Mouse (Mus musculus): ENCODE results near the gene Polg2. TPM values are rescaled to one million over a fixed set of nuclear protein-coding genes. Genes with fewer than 3 reads are reported as not detected.
"Not testable (repeated sequence)": the region's sequence is repeated elsewhere in the genome, so short reads cannot be mapped to it uniquely, and the experiment has no call there.

The Polg2 gene
- polyA plus RNA-seq, 1 experiment from 2014 or later: 7.9 TPM

- Histone ChIP-seq H3K4me1 (ENCODE audit: insufficient read depth) (peaks cover 17% of the 10 kb centered on the region), H3K4me3 (ENCODE audit: low read depth, low read length) (peak within 1 kb of the TSS; percentile 33), H3K36me3 (replicated peaks; ENCODE audit: insufficient read depth, low read length) (no peaks in the 10 kb centered on the region; the same call in 1 of the 2 replicates), H3K9ac (replicated peaks) (peak within 1 kb of the TSS; percentile 10), H3K27ac (ENCODE audit: low read depth) (peak within 1 kb of the TSS; percentile 82), H3K9me3 (ENCODE audit: low read length) (no peaks in the 10 kb centered on the region), H3K27me3 (ENCODE audit: insufficient read depth, low read length) (no peaks in the 10 kb centered on the region), H3K4me2 (ENCODE audit: low read depth, low read length) (peak within 1 kb of the TSS; percentile 56)
- 40% methylated on average over 13 of the region's 13 CpGs for WGBS (ENCODE audit: insufficient replicate concordance)
- no peak for DNase-seq
- peak; percentile 72 for ATAC-seq
- TF ChIP-seq CTCF (IDR thresholded peaks at IDR 0.05; ENCODE audit: low read depth): no peak
- no peak for TF ChIP-seq EP300 (IDR thresholded peaks at IDR 0.05; ENCODE audit: low read depth)
These were observed 29.1 kb downstream of the Polg2 start, which contains the start of gene Pecam1 for GRCm38 (mm10) chr11:106750121-106750751. Gene Pecam1 (minus strand): TSS chr11:106750628.

DNA sequence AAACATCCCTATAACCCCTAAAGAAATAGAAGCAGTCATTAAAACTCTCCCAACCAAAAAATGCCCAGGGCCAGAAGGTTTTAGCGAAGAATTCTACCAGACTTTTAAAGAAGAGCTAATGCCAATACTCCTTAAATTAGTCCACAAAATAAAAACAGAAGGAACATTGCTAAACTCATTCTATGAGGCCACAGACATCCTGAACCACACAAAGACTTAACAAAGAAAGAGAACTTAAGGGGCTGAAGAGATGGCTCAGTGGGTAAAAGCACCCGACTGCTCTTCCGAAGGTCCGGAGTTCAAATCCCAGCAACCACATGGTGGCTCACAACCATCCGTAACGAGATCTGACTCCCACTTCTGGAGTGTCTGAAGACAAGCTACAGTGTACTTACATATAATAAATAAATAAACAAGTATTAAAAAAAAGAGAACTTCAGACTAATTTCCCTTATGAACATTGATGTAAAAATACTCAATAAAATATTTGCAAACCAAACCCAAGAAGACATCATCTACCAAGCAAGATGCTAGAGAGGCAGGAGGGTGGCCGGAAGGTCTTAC is 29.7 kb downstream of the Polg2 start:
- H3K27ac ChIP-seq (ENCODE audit: low read depth): peak overlapping the region; percentile 82
- not testable (repeated sequence) for ATAC-seq
- H3K4me3 ChIP-seq (ENCODE audit: low read depth, low read length): peak overlapping the region; percentile 30

DNA sequence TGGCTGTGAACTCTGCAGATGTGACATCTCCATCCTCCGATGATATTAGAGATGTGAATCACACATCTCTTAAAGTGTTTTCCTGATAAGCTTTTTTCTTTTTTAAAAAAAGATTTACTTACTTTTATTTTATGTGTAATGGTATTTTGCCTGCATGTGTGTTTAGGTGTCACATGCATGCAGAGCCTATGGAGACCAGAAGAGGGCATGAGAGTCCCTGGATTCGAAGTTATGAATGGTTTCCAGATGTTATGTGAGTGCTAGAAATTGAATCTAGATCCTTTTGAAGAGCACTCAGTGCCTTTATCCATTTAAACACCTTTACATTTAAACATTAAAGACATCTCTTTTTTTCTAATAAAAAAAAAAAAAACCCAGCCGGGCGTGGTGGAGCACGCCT is 34.4 kb downstream of the Polg2 start:
- ATAC-seq: no peak

More for the DNA sequence above, 29.7 kb downstream of the Polg2 start:
- Histone ChIP-seq H3K4me1 (ENCODE audit: insufficient read depth) (peaks cover 17% of the 10 kb centered on the region), H3K4me2 (ENCODE audit: low read depth, low read length) (peak overlapping the region; percentile 56)
- not testable (repeated sequence) for H3K9ac ChIP-seq (replicated peaks); H3K27me3 ChIP-seq (ENCODE audit: insufficient read depth, low read length); H3K9me3 ChIP-seq (ENCODE audit: low read length); H3K36me3 ChIP-seq (replicated peaks; ENCODE audit: insufficient read depth, low read length); DNase-seq
- WGBS (ENCODE audit: insufficient replicate concordance): 72% methylated on average over 7 of the region's 7 CpGs

DNA sequence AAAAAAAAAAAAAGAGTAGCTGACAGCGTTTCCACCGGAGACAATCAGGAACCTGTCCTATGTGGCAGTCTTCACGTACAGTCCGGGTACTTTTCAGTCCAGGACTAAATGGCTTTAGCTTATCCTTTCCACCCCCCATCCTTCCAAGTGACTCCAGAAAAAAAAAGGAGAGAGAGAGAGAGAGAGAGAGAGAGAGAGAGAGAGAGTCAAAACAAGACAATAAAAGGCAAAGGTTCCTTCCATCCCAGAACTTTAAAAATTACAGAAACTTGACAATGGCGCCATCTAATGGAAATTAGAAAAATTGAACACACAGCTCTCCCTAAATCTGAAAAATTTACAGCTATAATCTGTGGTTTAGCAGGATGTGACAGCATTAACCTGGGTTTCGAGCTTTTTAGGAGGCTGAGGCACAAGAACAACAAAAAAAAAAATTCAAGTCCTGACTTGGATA is 36.9 kb downstream of the Polg2 start:
- H3K9me3 ChIP-seq (ENCODE audit: low read length): no peaks in the 10 kb centered on the region
- no peak overlapping the region for H3K27ac ChIP-seq (ENCODE audit: low read depth)
- TF ChIP-seq CTCF (IDR thresholded peaks at IDR 0.05; ENCODE audit: low read depth) (peak; percentile 62), EP300 (IDR thresholded peaks at IDR 0.05; ENCODE audit: low read depth) (no peak)
- H3K27me3 ChIP-seq (ENCODE audit: insufficient read depth, low read length): no peaks in the 10 kb centered on the region
- no peaks in the 10 kb centered on the region for H3K36me3 ChIP-seq (replicated peaks; ENCODE audit: insufficient read depth, low read length)
- 0 out of 2 replicates have a peak overlapping the region, but pooled peaks have one; percentile 4 for H3K4me2 ChIP-seq (ENCODE audit: low read depth, low read length)
- H3K4me1 ChIP-seq (ENCODE audit: insufficient read depth): no peaks in the 10 kb centered on the region
- no peak overlapping the region for H3K9ac ChIP-seq (replicated peaks)
- no peak overlapping the region for H3K4me3 ChIP-seq (ENCODE audit: low read depth, low read length)
- WGBS (ENCODE audit: insufficient replicate concordance): 46% methylated on average over 6 of the region's 6 CpGs
- ATAC-seq (no peak), DNase-seq (no peak)

More for the DNA sequence above, 34.4 kb downstream of the Polg2 start:
- peak; percentile 61 for TF ChIP-seq CTCF (IDR thresholded peaks at IDR 0.05; ENCODE audit: low read depth)
- TF ChIP-seq EP300 (IDR thresholded peaks at IDR 0.05; ENCODE audit: low read depth): no peak
- no peak overlapping the region for H3K4me3 ChIP-seq (ENCODE audit: low read depth, low read length)
- H3K4me2 ChIP-seq (ENCODE audit: low read depth, low read length): no peak overlapping the region
- no peaks in the 10 kb centered on the region for H3K27me3 ChIP-seq (ENCODE audit: insufficient read depth, low read length)
- H3K36me3 ChIP-seq (replicated peaks; ENCODE audit: insufficient read depth, low read length): no peaks in the 10 kb centered on the region
- WGBS (ENCODE audit: insufficient replicate concordance): 87% methylated on average over 5 of the region's 5 CpGs
- no peak overlapping the region for H3K27ac ChIP-seq (ENCODE audit: low read depth)
- H3K9ac ChIP-seq (replicated peaks): no peak overlapping the region
- no peak for DNase-seq
- no peaks in the 10 kb centered on the region for H3K9me3 ChIP-seq (ENCODE audit: low read length)
- H3K4me1 ChIP-seq (ENCODE audit: insufficient read depth): peaks cover under 1% of the 10 kb centered on the region; the same call in 1 of the 2 replicates

- Histone ChIP-seq H3K27me3 (ENCODE audit: insufficient read depth, low read length) (no peaks in the 10 kb centered on the region), H3K9me3 (ENCODE audit: low read length) (no peaks in the 10 kb centered on the region), H3K4me1 (ENCODE audit: insufficient read depth) (no peaks in the 10 kb centered on the region), H3K4me3 (ENCODE audit: low read depth, low read length) (no peak overlapping the region), H3K4me2 (ENCODE audit: low read depth, low read length) (no peak overlapping the region), H3K27ac (ENCODE audit: low read depth) (no peak overlapping the region), H3K36me3 (replicated peaks; ENCODE audit: insufficient read depth, low read length) (no peaks in the 10 kb centered on the region), H3K9ac (replicated peaks) (no peak overlapping the region)
- TF ChIP-seq CTCF (IDR thresholded peaks at IDR 0.05; ENCODE audit: low read depth) (no peak), EP300 (IDR thresholded peaks at IDR 0.05; ENCODE audit: low read depth) (no peak)
- DNase-seq: no peak
- no peak for ATAC-seq
- 83% methylated on average over 3 of the region's 3 CpGs for WGBS (ENCODE audit: insufficient replicate concordance)
These were observed 37.5 kb downstream of the Polg2 start for GRCm38 (mm10) chr11:106741826-106742225.

- Histone ChIP-seq H3K9ac (replicated peaks) (no peak overlapping the region), H3K27me3 (ENCODE audit: insufficient read depth, low read length) (no peaks in the 10 kb centered on the region), H3K36me3 (replicated peaks; ENCODE audit: insufficient read depth, low read length) (no peaks in the 10 kb centered on the region), H3K27ac (ENCODE audit: low read depth) (no peak overlapping the region), H3K9me3 (ENCODE audit: low read length) (no peaks in the 10 kb centered on the region), H3K4me3 (ENCODE audit: low read depth, low read length) (no peak overlapping the region), H3K4me1 (ENCODE audit: insufficient read depth) (no peaks in the 10 kb centered on the region), H3K4me2 (ENCODE audit: low read depth, low read length) (no peak overlapping the region)
- TF ChIP-seq EP300 (IDR thresholded peaks at IDR 0.05; ENCODE audit: low read depth): no peak
- no peak for TF ChIP-seq CTCF (IDR thresholded peaks at IDR 0.05; ENCODE audit: low read depth)
- no peak for DNase-seq
- ATAC-seq: peak; percentile 44; the same call in 1 of the 2 replicates
- 68% methylated on average over 6 of the region's 6 CpGs for WGBS (ENCODE audit: insufficient replicate concordance)
These were observed 38.1 kb downstream of the Polg2 start for GRCm38 (mm10) chr11:106741232-106741631.

DNA sequence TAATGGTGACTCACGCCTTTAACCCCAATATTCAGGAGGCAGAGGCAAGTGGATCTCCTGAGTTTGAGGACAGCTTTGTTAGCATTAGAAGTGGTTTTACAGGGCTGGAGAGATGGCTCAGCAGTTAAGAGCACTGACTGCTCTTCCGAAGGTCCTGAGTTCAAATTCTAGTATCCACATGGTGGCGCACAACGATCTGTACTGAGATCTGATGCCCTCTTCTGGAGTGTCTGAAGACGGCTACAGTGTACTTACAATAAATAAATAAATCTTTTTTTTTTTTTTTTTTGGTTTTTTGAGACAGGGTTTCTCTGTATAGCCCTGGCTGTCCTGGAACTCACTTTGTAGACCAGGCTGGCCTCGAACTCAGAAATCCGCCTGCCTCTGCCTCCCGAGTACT is 38.6 kb downstream of the Polg2 start:
- H3K4me1 ChIP-seq (ENCODE audit: insufficient read depth); H3K9ac ChIP-seq (replicated peaks); H3K4me3 ChIP-seq (ENCODE audit: low read depth, low read length); H3K9me3 ChIP-seq (ENCODE audit: low read length); DNase-seq; H3K36me3 ChIP-seq (replicated peaks; ENCODE audit: insufficient read depth, low read length); H3K4me2 ChIP-seq (ENCODE audit: low read depth, low read length); H3K27me3 ChIP-seq (ENCODE audit: insufficient read depth, low read length); H3K27ac ChIP-seq (ENCODE audit: low read depth); ATAC-seq: not testable (repeated sequence)
- WGBS (ENCODE audit: insufficient replicate concordance): 90% methylated on average over 8 of the region's 8 CpGs

Measured in liver, postnatal 0 days (tissue).